Mouse (Mus musculus): ENCODE measurements around the gene Chil1. TPM values are rescaled to one million over a fixed set of nuclear protein-coding genes. Genes with fewer than 3 reads are reported as not detected.

Chil1 gene
- polyA plus RNA-seq, 1 experiment from 2014 or later = 5.3 TPM

DNA sequence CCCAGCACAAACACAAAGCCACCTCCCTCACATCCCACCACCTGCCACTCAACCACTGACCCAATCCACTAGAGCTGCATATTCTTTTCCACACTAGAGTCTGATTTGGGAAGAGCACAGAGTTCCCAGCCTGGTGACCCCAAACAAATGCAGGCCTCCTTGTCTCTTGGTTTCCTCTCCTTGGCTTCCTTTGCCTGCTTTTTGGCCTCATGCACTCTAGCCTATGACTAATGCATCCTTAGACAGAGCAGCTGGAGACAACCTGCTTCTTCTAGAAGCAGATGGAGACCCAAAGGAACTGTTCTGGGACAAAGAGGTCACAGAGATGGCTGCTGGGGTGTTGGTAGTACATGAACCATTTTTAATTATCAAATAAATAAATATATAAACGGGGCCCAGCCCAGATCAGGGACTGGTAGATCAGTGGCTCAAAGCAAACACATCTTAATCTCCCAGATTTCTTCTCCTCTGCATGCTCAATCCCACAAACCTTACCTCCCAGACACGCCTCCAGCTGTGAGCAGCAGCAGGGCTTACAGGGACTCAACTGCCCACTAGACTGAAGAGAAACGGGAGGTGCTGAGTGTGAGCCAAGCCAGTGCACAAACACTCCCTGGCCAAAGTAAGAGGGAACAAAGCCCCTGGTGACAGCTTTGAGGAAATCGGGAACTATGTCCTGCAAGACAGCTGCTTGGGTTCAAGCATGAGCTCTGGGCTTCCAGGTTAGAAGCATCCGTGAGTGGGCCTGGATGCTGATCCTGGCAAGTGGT is 48.0 kb downstream of the Chil1 start:
- DNase-seq (ENCODE audit: low spot score) = no peak

- no peak for DNase-seq (ENCODE audit: low spot score)
Observed at GRCm38 (mm10) chr1:134230638-134231228, 48.8 kb downstream of the Chil1 start.

- DNase-seq (ENCODE audit: low spot score) = no peak
Observed at GRCm38 (mm10) chr1:134231270-134231669, 49.3 kb downstream of the Chil1 start.

GRCm38 (mm10) chr1:134231681-134232080 is 49.7 kb downstream of the Chil1 start:
- no peak for DNase-seq (ENCODE audit: low spot score)

DNA sequence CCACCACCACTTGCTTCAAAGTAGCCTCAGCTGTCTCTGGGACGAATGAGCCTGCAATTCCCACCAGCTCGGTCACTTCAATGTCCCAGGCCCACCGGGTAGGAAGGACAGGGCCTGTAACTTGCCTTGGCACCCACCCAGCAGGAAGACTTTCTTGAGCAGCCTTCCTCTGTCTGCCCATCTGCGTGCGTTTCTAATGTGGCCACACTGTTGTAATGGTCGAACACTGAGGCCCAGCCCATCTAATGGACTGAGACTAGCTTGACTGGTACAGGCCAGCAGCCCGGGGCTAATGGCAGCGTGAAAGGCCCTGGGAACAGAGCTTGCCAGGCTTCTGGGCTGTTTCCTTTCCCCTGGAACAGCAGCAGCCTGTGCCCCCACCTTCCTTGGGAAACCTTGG is 50.4 kb downstream of the Chil1 start:
- DNase-seq (ENCODE audit: low spot score) = no peak

DNA sequence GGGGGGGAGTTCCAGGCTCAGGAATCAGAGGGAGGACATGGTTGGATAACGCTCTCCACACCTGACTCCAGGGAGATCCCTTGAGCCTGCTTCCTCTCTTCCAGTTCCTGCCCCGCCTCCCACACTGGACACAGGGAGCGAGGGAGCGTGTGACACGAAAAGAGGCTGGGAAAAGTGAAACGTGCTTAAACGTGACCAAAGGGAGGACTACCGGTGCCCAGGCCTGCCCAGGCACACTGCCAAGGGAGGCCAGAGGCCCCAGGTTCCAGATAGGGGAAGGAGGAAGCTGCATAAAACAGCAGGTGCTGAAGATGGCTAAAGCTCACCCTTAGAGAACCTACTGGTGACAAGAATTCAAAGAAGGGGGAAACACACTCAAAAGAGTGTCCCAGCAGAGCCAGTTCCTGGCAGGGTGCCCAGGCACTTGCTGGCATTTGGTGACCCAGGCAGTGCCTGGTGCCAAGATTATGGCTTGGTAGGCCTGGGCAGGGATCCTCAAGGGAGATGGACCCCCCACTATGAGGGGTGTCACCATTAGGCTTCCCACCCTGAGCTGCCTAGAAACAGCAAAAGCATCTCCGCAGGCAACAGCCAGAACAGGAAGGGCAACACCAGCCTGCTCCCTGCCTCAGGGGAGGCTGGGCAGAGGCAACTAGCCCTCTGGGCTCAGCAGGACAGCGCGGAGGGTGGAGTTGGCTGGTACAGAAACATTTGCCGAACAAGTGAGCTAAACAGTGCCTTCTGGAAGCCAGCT is 51.0 kb downstream of the Chil1 start:
- DNase-seq (ENCODE audit: low spot score) = no peak

- DNase-seq (ENCODE audit: low spot score) = no peak
Observed at GRCm38 (mm10) chr1:134233681-134234454, 51.9 kb downstream of the Chil1 start.

DNA sequence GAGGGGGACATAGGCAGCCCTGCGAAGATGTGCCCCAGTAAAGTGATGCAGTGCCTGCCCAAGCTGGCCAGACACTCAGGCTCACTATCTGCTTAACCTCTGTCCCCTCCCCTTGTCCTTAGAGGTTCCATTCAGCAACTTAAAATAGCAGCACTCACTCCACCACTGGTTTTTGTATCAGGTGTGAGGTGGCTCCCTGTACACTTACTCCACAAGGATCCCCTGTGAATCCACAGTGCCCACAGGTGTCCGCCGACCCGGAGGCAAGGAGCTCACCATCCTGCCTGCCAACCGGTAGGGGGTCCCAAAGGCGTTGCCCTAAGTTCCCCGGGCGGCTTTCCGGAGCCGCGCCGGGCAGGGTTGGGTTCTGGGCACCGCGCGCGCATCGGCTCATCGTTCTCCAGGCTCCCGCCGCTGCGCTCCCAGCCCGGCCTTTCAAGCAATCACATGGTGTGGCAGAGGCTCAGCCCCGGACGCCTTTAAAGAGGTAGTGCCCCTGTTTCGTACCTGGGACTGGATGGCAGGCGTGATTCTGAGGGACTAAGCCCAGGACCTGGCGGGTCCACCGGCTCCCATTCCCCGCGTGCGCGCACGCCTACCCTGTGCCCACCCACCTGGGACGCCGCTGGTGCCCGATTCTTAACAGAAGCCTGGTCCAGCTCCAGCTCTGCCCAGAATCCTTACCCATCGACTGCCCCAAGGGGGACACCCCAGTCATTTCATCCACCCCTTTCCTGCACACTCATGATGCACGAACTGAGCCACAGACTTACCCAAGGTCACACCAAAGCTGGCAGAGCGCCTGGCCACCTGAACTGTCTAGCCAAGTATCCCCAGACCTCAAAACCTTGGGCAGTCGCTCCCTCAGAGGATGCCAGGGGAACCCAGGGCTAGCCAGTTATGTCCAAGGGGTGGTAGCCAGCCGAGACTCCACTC is 52.7 kb downstream of the Chil1 start:
- no peak for DNase-seq (ENCODE audit: low spot score)

GRCm38 (mm10) chr1:134235391-134235921 is 53.5 kb downstream of the Chil1 start, which contains the start of gene Adora1:
Adora1 (minus strand) TSS chr1:134235431.
- DNase-seq (ENCODE audit: low spot score) = no peak

DNA sequence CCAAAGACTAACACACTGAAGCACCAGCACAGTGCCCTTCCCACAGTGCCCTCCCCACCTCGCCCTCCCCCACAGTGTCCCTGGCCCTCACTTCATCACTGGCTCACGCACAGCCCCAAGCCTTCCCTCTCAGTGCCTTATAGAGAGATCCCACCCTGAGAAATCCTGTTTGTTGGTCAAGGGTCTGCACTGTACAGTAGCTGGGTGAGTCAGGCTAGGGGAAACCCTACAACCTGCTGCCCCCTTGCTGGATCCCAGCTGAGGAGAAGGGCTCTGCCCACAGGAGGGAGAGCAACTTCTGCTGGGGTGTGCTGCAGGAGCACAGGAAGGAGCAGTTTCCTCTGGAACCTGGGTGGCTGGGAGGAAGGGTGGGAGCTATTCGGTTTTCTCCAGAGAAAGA is 54.2 kb downstream of the Chil1 start:
- DNase-seq (ENCODE audit: low spot score) = no peak

- no peak for DNase-seq (ENCODE audit: low spot score)
Observed at GRCm38 (mm10) chr1:134237438-134237837, 55.5 kb downstream of the Chil1 start.

Other genes starting within 250 kb of the Chil1 start
- gene Fmod, start 144.9 kb upstream of the Chil1 start, polyA plus RNA-seq (2015; fragmentation: Nextera tagmentation; extraction: Ambion mirVana) = 0.32 and 0.40 TPM in 2 replicates
- gene Btg2, start 103.1 kb upstream of the Chil1 start, polyA plus RNA-seq (2015; fragmentation: Nextera tagmentation; extraction: Ambion mirVana) = 315 and 335 TPM in 2 replicates
- 0.72 and 1.1 TPM in 2 replicates for gene Chit1, start 70.9 kb upstream of the Chil1 start, polyA plus RNA-seq (2015; fragmentation: Nextera tagmentation; extraction: Ambion mirVana)
- 0.76 and 0.82 TPM in 2 replicates for gene Mybph, start 11.3 kb downstream of the Chil1 start, polyA plus RNA-seq (2015; fragmentation: Nextera tagmentation; extraction: Ambion mirVana)
- 0.14 and 0.21 TPM in 2 replicates for gene Adora1, start 53.3 kb downstream of the Chil1 start, polyA plus RNA-seq (2015; fragmentation: Nextera tagmentation; extraction: Ambion mirVana)
- 3.0 and 3.5 TPM in 2 replicates for gene Myog, start 107.8 kb downstream of the Chil1 start, polyA plus RNA-seq (2015; fragmentation: Nextera tagmentation; extraction: Ambion mirVana)
- gene Ppfia4, start 150.8 kb downstream of the Chil1 start, polyA plus RNA-seq (2015; fragmentation: Nextera tagmentation; extraction: Ambion mirVana) = 2.1 and 3.2 TPM in 2 replicates
- gene Tmem183a, start 179.8 kb downstream of the Chil1 start, polyA plus RNA-seq (2015; fragmentation: Nextera tagmentation; extraction: Ambion mirVana) = 58.0 and 64.3 TPM in 2 replicates
- not detected in 2 replicates for gene 4933406M09Rik, start 203.8 kb downstream of the Chil1 start, polyA plus RNA-seq (2015; fragmentation: Nextera tagmentation; extraction: Ambion mirVana)
- 13.4 and 20.4 TPM in 2 replicates for gene Cyb5r1, start 223.4 kb downstream of the Chil1 start, polyA plus RNA-seq (2015; fragmentation: Nextera tagmentation; extraction: Ambion mirVana)
- 65.8 and 67.9 TPM in 2 replicates for gene Adipor1, start 233.2 kb downstream of the Chil1 start, polyA plus RNA-seq (2015; fragmentation: Nextera tagmentation; extraction: Ambion mirVana)